Mouse (Mus musculus) E14TG2a.4 (cell line): ENCODE data around the gene Sel1l3.

Experiments used
- CTCF ChIP-seq: conservative IDR thresholded peaks from 2 replicates; pipeline ENCODE4 v1.5.1; 2014; ENCODE audit warnings: low read length
- NANOG ChIP-seq: IDR thresholded peaks from 2 replicates; pipeline ENCODE4 v1.6.1; 2014; ENCODE audit warnings: borderline replicate concordance, low read length, mixed read lengths

DNA sequence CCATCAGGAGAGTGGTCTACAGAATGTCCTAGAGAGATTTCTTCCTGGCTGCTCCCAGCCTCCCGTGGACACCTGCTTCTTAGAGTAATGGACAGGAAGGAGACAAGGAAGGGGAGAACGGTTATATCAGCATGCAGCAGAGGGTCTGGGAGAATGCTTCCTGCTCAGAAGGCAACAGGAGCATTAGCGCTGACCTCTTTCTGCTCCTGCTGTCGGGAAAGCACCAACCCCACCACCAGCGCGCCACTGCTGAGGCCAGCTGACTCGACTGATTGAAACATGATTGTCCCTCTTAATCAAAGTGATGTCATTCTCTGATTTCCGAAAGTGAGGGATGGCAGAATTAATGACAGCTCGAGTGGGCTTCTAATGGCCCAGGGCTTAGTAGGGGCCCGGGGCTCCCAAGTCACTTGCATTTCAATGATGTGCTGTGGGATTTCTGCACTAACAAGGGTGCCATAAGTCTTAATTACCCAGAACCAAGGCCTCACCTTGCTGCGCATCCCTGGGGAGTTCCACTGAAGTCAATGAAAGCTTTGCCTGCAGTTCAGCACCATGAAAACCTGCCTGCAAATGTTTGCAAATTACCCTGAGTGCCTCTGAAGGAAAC is 26.2 kb upstream of the Sel1l3 start:
- TF ChIP-seq CTCF, result no peak
- TF ChIP-seq NANOG, result no peak
